Mouse (Mus musculus) erythroblast, embryonic 14.5 days (primary cell): Measurements from ENCODE around the gene Elmo2.

Experiments used
- GATA1 ChIP-seq: IDR thresholded peaks from 2 replicates; pipeline ENCODE4 v1.6.1; 2012; ENCODE audit warnings: low read length, inconsistent platforms, mixed read lengths
- TAL1 ChIP-seq: IDR thresholded peaks from 3 replicates; pipeline ENCODE4 v1.6.1; 2012; ENCODE audit warnings: low read length, inconsistent platforms, mixed read lengths

- TF ChIP-seq TAL1 (no peak), GATA1 (no peak)
Measured at GRCm38 (mm10) chr2:165252801-165253200, 73.5 kb downstream of the Elmo2 start.
